Mouse (Mus musculus) retina, adult 2 months (tissue): ENCODE results near the gene Slc35e3.
A peak's percentile ranks its signal among the peaks of the same experiment; 100 is the strongest.
"Not testable (repeated sequence)": the region's sequence is repeated elsewhere in the genome, so short reads cannot be mapped to it uniquely, and the experiment has no call there.

Source experiments
- DNase-seq: peaks from one replicate; pipeline ENCODE4 v3.0.0-alpha.2; 2012; ENCODE audit warnings: low read depth, low spot score

Slc35e3 gene

GRCm38 (mm10) chr10:117713466-117713865, 32.7 kb downstream of the Slc35e3 start:
- no peak for DNase-seq

- DNase-seq = no peak
These were observed 33.3 kb downstream of the Slc35e3 start for GRCm38 (mm10) chr10:117712871-117713270.

- no peak for DNase-seq
These were observed 33.9 kb downstream of the Slc35e3 start for GRCm38 (mm10) chr10:117712191-117712754.

GRCm38 (mm10) chr10:117711408-117711807, 34.8 kb downstream of the Slc35e3 start:
- no peak for DNase-seq

GRCm38 (mm10) chr10:117710604-117711141, 35.5 kb downstream of the Slc35e3 start, which contains the start of gene Mdm2:
Gene Mdm2, minus strand, starts transcription at chr10:117710758.
- DNase-seq = peak; percentile 90

DNA sequence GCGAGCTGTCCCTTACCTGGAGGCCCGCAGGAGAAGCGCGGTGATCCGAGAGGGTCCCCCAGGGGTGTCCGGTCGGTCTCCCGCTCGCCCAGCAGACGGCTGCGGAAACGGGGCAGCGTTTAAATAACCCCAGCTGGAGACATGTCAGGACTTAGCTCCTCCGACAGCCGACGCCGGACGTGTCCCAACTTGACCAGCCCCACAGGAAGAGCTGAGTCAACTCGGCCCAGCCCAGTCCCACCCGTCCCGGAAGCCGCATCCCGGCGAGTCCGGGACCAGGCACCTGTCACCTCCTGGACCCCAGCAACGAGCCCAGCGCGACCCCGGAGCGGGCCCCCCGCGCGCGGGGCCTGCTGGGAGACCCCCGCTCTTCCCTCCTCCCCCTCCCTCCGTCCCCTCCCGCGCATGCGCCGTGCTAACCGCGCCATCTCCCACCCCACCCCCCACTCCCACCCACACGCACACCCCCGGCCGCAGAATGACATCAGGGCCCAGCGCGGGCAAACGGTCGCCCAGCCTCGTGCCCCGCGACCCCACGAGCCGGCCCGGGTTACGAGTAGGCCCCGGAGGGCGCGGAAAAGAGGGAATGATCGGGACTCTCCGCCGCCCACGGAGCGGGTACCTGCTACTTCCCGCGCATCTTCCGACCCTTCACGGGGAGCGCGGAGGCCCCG, 36.1 kb downstream of the Slc35e3 start:
- DNase-seq = peak; percentile 60

DNA sequence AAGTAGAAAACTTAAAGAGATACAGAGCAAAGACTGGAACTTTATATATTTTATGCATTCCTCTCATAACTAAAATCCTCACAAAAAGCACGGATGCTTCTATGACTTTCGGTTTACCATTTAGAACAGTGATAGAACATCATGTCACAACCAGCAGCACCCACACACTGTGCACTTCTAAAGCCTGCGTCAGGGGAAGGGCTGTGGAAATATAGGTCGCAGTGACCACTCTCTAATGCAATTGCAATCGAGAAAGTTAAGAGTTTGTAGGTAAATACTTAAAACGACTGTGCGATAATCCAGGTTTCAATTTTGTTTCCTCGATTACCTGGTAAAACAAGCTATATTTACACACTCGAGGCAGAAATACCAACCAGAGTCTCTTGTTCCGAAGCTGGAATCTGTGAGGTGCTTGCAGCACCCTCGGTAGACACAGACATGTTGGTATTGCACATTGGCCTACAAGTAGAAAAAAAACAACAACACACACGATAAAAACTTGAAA, 36.8 kb downstream of the Slc35e3 start:
- no peak for DNase-seq

DNA sequence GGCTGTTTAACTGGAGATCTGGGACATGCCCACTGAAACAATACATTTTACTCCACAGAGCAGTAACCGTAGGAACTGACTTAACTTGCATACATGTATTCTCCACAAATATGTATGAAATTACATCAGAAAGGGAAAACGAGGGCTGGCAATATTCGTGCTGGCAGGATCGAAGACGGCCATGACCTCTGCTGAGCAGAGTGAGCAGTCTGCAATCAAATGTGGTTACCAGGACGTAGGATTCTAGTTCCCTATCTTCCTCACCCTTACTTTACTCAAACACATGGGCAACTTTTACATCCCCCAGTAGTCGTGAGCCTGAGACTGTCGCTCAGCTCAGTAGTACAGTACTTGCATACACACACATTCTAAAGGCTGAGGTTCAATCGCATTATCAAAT, 37.3 kb downstream of the Slc35e3 start:
- no peak for DNase-seq

- no peak for DNase-seq
These were observed 37.8 kb downstream of the Slc35e3 start for GRCm38 (mm10) chr10:117708376-117708775.

DNA sequence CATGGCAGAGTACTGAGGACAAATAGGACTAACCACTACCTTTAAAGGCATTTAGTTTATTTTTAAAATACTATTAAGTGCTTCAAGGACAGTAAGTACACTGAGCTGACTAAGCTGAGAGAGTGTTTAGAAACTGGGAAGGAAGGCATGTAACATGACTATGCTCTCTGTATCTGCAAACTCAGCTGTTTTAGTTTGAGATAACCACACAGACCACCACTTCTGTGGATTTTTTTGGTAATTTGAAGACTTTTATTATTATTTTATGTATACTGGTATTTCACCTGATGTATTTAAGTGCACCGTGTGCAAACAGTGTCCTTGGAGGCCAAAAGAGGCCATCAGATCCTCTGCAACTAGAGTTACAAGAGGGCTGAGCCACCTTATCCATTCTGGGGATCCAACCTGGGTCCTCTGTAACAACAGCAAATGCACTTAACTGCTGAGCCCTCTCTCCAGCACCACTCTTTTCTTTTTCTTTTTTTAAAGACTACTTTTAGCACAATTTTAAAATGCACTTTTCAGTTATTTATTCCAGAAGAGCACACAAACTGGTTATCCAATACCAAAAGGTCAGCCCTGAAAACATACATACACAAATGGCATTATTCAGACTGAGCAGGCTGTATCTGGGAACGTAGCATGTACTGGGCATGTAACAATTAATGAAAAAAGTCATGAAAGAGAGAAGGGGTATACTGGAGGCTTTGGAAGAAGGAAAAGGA, 38.9 kb downstream of the Slc35e3 start:
- no peak for DNase-seq

DNA sequence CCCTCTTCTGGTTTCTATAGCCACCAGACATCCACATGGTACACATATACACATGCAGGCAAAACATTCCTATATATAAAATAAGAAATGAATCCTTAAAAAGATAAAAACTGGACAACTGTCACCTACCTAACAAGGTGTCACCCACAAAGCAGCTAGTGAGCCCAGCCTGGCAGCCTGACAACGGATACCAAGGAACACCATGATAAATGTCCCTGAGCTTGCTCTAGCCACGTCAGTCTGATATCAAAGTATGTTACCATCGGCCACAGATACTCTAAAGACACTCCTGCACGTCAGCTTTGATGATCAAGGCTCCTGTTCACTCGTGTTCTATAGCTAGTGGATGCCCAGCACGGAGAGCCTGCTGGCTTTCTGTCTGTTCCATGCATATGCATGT, 39.7 kb downstream of the Slc35e3 start:
- DNase-seq = no peak

DNA sequence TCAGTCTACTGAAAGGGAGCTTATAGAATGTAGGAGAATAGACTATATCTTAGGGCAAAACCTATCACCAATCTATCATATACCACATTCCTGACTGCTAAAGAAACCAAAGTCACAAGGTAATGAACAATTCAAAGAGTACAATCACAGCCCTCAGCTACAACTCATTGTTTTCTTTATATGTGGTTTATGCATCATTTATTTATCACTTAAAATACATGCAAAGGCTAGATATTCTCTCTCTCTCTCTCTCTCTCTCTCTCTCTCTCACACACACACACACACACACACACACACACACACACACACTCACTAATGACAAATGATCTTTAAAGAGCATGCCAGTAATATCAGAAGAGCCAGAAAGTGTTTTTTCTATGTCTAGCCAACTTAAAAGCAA, 40.4 kb downstream of the Slc35e3 start:
- no peak for DNase-seq

DNA sequence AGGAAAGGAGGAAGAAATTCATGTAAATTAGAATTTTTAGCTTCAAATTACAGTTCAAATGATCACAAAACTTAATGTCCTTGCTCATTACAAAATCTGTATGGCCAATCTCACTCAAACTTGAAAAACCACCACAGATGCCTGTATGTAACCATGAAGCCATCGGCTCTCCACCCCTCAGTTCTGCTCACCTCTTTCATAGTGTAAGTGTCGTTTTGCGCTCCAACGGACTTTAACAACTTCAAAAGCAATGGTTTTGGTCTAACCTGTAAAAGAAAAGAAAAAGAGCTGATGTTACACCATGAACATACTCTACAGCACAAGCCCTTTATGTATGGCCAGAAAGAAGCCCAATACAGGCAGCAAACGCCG, 41.2 kb downstream of the Slc35e3 start:
- no peak for DNase-seq

DNA sequence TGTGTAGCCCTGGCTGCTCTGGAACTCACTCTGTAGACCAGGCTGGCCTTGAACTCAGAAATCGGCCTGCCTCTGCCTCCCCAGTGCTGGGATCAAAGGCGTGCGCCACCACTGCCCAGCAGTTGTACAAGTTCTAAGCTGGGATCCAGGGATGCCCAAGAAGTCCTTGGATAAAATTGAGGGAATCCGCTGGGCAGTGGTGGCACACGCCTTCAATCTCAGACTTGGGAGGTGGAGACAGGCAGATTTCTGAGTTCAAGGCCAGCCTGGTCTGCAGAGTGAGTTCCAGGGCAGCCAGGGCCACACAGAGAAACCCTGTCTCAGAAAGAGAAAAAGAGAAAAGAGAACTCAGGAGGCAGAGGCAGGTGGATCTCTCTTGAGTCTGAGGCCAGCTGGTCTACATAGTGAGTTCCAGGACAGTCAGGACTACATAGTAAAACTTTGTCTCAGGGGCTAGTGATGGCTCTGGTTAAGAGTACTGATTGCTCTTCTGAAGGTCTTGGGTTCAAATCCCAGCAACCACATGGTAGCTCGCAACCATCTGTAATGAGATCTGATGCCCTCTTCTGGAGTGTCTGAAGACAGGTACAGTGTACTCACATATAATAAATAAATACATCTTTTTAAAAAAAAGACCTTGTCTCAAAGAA, 41.7 kb downstream of the Slc35e3 start:
- DNase-seq = not testable (repeated sequence)

- no peak for DNase-seq
These were observed 42.7 kb downstream of the Slc35e3 start for GRCm38 (mm10) chr10:117703506-117703905.

DNA sequence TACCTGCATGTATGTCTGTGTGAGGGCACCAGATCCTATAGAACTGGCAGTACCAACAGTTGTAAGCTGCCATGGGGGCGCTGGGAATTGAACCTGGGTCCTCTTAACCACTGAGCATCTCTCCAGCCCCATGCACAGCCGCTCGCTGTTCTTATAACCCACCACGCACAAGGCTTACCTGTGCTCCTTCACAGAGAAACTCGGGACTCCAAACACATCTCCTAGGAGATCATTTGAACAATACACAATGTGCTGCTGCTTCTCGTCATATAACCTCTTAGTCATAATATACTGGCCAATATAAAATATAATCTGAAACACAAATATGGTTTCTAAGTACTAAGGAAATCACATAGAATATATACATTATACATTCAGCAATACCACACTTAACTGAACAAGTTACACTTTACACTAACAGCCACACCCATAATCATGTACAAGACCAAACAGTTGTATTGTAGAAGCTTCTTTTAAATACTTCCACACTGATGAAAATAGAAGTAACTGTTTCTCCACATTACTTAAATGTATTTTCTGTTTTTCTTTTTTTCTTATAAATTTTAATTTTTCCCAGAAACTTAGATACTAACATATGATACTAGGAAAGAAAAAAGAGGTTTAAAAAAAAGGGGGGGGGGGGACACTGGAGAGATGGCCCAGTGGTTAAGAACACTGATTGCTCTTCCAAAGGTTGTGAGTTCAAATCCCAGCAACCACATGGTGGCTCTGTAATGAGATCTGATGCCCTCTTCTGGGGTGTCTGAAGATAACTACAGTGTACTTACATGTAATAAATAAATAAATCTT, 43.9 kb downstream of the Slc35e3 start:
- no peak for DNase-seq

DNA sequence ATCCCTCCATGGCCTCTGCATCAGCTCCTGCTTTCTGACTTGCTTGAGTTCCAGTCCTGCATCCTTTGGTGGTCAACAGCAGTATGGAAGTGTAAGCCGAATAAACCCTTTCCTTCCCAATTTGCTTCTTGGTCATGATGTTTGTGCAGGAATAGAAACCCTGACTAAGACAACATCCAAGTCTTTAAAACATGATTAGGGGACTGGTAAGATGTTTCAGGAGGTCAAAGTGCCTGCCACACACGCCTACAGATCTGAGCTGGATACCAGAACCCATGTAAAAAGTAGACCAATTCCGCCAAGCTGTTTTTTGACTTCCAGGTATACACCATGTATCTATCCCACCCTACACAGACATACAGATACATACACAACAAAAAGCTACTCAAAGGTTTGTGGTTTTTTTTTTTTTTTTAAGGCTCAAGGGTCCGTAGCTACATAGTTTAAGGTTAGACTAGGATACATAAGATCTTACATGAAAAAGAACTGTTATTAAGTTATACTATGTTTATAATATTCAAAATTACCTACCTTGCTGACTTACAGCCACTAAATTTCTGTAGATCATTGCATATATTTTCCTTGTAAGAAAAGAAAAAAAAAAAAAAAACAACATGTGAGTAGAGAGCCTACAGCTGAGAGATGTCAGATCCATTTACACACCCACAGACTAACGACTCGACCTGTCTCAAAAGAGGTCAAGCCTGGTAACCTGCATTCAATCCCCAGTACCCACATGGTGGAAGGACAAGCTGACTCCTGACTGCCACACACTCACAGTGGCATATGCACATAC, 44.9 kb downstream of the Slc35e3 start:
- DNase-seq = no peak

DNA sequence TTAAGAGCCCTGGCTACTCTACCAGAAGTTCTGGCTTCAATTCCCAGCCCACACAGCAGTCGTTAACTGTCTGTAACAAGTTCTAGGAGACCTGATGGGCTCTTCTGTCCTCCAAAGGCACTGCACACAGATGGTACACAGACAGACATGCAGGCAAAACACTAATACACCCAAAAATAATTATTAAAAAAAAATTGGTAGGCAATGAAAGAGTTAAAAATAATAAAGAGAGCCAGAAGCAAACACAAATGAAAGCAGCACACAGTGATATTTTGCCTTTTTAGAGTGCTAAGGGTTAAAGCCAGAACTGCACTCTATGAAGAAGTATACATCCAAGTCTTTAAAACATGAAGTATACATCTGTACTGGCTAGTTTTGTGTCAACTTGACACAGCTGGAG, 45.7 kb downstream of the Slc35e3 start:
- DNase-seq = no peak

DNA sequence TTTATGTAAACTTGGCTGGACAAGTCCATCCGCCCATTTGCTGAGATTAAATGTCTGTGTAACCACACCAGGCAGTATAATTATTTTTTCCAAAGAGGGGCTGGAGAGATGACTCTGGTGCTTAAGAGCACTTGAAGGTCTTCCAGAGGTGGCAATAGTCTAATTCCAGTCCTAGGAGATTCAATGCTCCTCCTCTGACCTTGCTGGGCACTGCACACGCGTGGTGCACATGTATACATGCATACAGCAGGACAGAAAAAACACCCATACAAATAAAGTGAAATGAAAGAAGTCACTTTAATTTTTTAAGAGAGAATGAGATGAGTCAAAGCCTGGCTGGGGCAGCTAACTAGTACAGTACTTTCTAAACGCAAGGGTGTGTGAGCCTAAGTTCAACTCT, 46.3 kb downstream of the Slc35e3 start:
- no peak for DNase-seq
